Mouse (Mus musculus): ENCODE measurements around the gene Dusp19.

- TF ChIP-seq CTCF (conservative IDR thresholded peaks at IDR 0.05; ENCODE audit: low read length) (no peak), NANOG (IDR thresholded peaks at IDR 0.05; ENCODE audit: borderline replicate concordance, low read length) (no peak), POU5F1 (IDR thresholded peaks at IDR 0.05; ENCODE audit: borderline replicate concordance, low read length) (no peak)
These were observed 39.6 kb upstream of the Dusp19 start for GRCm38 (mm10) chr2:80577286-80577685.
